Mouse (Mus musculus): Measurements from ENCODE around the gene Tm9sf3.

Gene Tm9sf3

DNA sequence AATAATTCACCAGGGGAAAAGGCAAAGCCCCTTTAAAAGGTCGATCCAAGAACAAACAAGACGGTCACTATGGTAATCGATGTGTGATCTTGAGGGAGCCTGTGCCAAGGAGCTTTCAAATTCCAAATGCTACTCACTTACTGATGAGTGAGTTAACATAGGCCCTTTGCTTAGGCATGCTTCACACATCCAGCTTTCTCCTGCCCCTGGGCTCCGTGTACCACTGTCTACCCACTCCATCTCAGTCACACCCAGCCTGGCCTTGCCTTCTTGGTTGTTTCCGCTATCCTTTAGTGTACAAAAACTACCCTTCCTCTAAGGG, 97.9 kb downstream of the Tm9sf3 start:
- in situ Hi-C loops (cut with MboI): no loop called here

DNA sequence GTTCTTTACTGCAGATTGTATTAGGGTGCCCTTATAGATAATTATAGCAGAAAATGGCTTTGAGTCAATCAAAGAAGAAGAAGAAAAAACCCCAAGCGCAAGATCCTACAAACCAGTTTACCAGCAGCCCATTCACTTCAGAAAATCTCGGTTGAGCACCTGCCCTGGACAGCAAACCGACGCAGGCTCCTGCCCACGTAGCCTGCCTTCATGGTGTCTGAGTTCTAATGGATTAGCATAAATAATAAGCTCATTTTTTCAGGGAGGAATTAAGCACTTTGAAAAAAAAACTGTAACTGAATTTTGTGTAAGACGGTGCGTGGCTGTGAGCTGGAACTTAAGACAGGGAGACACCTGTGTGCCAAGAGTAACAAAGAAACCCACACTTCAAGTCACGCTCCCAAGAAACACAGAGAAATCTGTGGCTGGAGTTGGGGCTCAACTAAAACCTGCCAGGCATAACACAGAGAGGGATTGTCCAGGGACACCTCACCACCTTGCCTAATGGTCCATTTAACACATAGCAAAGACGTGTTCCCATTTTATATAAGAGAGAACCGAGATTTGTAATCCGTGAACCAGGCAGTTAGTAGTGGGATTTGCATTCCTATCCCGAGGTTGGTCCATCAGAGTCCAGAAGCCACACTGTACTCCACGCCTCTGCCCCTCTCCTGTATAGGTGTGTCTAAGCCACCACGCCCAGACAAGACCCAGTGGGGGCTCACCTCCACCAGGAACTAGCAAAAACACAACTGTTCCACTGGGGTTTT, 98.5 kb downstream of the Tm9sf3 start:
- in situ Hi-C loops (cut with MboI): no loop called here

DNA sequence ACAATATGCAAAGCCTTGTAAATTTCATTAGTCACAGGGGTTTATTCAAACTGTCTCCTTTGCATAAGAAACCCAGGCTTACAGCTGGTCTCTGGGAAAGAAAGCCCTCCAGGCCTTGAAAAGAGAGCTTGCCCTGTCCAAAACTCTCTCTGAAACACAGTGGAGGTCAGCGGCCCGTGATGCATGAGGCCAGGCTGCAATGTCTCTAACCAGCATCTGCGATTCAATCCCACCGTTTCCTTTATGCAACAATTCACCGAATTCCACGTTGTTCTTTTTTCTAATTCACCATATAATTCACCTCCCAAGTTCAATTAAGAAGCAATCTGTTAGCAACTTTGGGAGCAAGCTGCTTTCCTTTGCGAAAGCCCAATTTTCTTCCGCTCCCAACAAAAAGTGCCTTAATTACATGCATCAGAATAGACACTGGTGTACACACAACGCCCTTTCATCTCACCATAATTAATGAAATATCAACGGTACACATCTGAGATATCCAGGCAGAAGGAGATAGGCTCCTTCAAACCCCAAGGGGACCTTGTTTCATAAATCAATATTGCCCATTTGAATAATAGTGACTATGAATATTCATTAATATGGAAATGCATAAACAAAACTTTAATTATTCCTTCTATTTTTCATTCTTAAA, 99.2 kb downstream of the Tm9sf3 start:
- in situ Hi-C loops (cut with MboI): no loop called here

Data from mature B cell (primary cell).